Mouse (Mus musculus) neural tube, embryonic 12.5 days (tissue): ENCODE measurements at regions not wholly inside any gene's neighbourhood (a gene's known extent, or its start where the extent isn't known, plus 50 kb on each side); places are given as distances from the start of the nearest gene placed in this dataset.

Experiments used
- ATAC-seq: fragments of 200-750 bp; cut with Nextera tagmentation; 2 replicates; pipeline ENCODE4 v1.8.0; 2017; ENCODE audit warnings: low read depth, mild to moderate bottlenecking, moderate TSS enrichment, moderate library complexity; ENCODE audit not compliant: low FRiP score
- H3K27ac ChIP-seq: fragments of 300-500 bp; sonication (generic); 2 replicates; pipeline ENCODE4 v1.5.1; 2016
- H3K27me3 ChIP-seq: fragments of 300-500 bp; sonication (generic); replicated peaks from 2 replicates; pipeline ENCODE4 v1.6.1; 2016; ENCODE audit warnings: mild to moderate bottlenecking
- H3K36me3 ChIP-seq: fragments of 300-500 bp; sonication (generic); 2 replicates; pipeline ENCODE4 v1.6.1; 2016; ENCODE audit warnings: mild to moderate bottlenecking
- H3K4me1 ChIP-seq: fragments of 300-500 bp; sonication (generic); 2 replicates; pipeline ENCODE4 v1.6.1; 2016
- H3K4me2 ChIP-seq: fragments of 300-500 bp; sonication (generic); replicated peaks from 2 replicates; pipeline ENCODE4 v1.6.1; 2016; ENCODE audit warnings: mild to moderate bottlenecking
- H3K4me3 ChIP-seq: fragments of 300-500 bp; sonication (generic); 2 replicates; pipeline ENCODE4 v1.5.1; 2016
- H3K9ac ChIP-seq: fragments of 300-500 bp; sonication (generic); 2 replicates; pipeline ENCODE4 v1.6.1; 2016; ENCODE audit warnings: mild to moderate bottlenecking
- H3K9me3 ChIP-seq: fragments of 300-500 bp; sonication (generic); 2 replicates; pipeline ENCODE4 v1.6.1; 2016; ENCODE audit warnings: mild to moderate bottlenecking
- WGBS: fragments of 180-500 bp; shearing (Covaris S2); methylation state at CpG from one replicate; pipeline ENCODE4 v1.1.7; 2016; 5-methylcytosine and 5-hydroxymethylcytosine counted together

- no peak for ATAC-seq
- no peak overlapping the region for H3K4me2 ChIP-seq
Observed at GRCm38 (mm10) chr13:64007688-64008087, 81.3 kb downstream of the Hsd17b3 start.

GRCm38 (mm10) chr13:64002945-64003459 is 86.0 kb downstream of the Hsd17b3 start:
- Histone ChIP-seq H3K4me3 (no peak overlapping the region), H3K4me1 (peaks cover 11% of the 10 kb centered on the region), H3K27me3 (no peaks in the 10 kb centered on the region), H3K27ac (no peak overlapping the region), H3K9ac (no peak overlapping the region), H3K9me3 (no peaks in the 10 kb centered on the region), H3K4me2 (0 out of 2 replicates have a peak overlapping the region, but pooled peaks have one; percentile 13), H3K36me3 (no peaks in the 10 kb centered on the region)
- peak; percentile 80 for ATAC-seq
- WGBS = 2% methylated on average over 6 of the region's 6 CpGs

More at GRCm38 (mm10) chr13:64007688-64008087, 81.3 kb downstream of the Hsd17b3 start:
- H3K4me1 ChIP-seq = peaks cover 6% of the 10 kb centered on the region
- no peaks in the 10 kb centered on the region for H3K36me3 ChIP-seq
- WGBS = 83% methylated on average over 2 of the region's 2 CpGs
- no peak overlapping the region for H3K27ac ChIP-seq
- H3K9me3 ChIP-seq = no peaks in the 10 kb centered on the region
- no peaks in the 10 kb centered on the region for H3K27me3 ChIP-seq
- H3K4me3 ChIP-seq = no peak overlapping the region
- no peak overlapping the region for H3K9ac ChIP-seq

DNA sequence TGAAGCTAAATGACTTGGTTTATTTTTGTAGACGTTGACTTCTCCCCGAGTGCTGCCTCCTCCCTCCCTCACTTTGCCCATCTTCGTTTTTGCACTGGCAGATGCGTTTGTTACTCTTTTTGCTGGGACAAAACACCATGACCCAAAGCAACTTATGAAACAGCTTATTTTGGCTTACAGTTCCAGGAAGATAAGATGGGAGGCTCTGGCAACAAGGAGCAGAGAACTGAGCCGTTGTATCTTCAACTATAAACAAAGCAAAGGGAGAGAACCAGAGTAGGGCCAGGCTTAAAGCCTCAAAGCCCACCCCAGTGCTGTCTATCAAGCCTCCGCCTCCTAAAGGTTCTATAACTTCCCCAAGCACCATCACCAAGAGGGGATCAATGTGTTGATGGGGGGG is 88.7 kb downstream of the Hsd17b3 start:
- no peaks in the 10 kb centered on the region for H3K27me3 ChIP-seq
- no peak for ATAC-seq

DNA sequence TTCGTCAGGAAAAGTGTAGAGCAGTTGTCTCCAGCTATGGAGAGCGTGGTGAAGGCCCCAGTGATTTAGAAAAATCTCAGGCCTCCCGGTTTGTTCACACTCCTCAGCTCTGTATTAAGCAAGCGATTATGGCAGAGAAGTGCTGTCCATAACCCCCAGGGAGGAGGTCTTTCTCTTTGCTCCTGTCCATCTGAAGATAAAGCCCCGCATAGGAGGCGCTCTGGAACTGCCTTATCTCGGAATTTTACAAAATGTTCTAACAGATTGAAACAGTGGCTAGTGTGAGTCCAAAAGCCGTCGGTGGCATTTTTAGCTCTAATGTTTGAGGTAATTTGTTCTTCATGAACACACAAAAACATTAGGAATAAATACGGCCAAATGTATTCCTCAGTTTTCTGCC is 90.4 kb downstream of the Hsd17b3 start:
- H3K4me1 ChIP-seq = peaks cover 11% of the 10 kb centered on the region
- H3K27ac ChIP-seq = no peak overlapping the region
- no peaks in the 10 kb centered on the region for H3K27me3 ChIP-seq
- no peak overlapping the region for H3K9ac ChIP-seq
- H3K4me2 ChIP-seq = no peak overlapping the region
- H3K4me3 ChIP-seq = no peak overlapping the region
- H3K9me3 ChIP-seq = no peaks in the 10 kb centered on the region
- no peaks in the 10 kb centered on the region for H3K36me3 ChIP-seq
- no peak for ATAC-seq
- 60% methylated on average over 10 of the region's 10 CpGs for WGBS

More for the DNA sequence above, 88.7 kb downstream of the Hsd17b3 start:
- Histone ChIP-seq H3K4me2 (no peak overlapping the region), H3K4me1 (peaks cover 11% of the 10 kb centered on the region), H3K9me3 (no peaks in the 10 kb centered on the region), H3K36me3 (no peaks in the 10 kb centered on the region), H3K27ac (no peak overlapping the region), H3K4me3 (no peak overlapping the region), H3K9ac (no peak overlapping the region)
- WGBS = 80% methylated on average over 6 of the region's 6 CpGs

DNA sequence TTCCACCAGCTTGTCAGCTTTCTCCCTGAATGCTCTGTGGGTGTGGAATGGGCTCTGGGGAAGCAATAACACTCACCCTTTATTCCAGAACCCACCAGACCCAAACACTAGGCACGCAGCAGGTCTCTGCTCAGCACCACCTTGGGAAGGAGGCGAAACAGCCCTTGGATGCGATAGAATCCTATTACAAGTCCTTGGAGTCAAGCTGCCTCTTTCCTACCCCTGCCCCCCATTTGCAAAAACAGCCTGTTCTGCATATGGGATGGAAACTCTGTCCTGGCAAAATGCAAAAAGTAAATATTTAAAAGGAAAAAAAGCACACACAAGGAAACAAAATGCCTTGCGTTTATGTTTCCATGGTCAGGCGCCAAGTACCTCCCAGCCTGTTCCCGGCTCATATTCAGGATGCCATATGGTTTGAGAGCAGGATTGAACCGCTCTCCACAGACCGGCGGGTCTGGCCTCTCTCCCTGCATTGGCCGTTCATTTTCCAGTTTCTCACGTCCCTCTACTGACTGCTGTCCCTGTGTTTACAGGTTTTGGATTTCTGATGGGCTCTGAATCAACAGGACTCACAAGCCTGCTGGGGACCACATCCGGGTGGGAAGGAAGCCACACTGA is 95.1 kb downstream of the Hsd17b3 start:
- H3K27ac ChIP-seq = no peak overlapping the region
- H3K4me2 ChIP-seq = no peak overlapping the region

GRCm38 (mm10) chr13:63992989-63993388 is 96.0 kb downstream of the Hsd17b3 start:
- Histone ChIP-seq H3K4me2 (no peak overlapping the region), H3K27ac (no peak overlapping the region), H3K27me3 (no peaks in the 10 kb centered on the region), H3K9me3 (no peaks in the 10 kb centered on the region), H3K9ac (no peak overlapping the region), H3K4me1 (peaks cover 8% of the 10 kb centered on the region), H3K4me3 (no peak overlapping the region), H3K36me3 (no peaks in the 10 kb centered on the region)
- no peak for ATAC-seq
- 83% methylated on average over 1 of the region's 1 CpGs for WGBS

More for the DNA sequence above, 95.1 kb downstream of the Hsd17b3 start:
- ATAC-seq = no peak
- H3K36me3 ChIP-seq = no peaks in the 10 kb centered on the region
- H3K9ac ChIP-seq = no peak overlapping the region
- H3K9me3 ChIP-seq = no peaks in the 10 kb centered on the region
- 86% methylated on average over 12 of the region's 12 CpGs for WGBS
- H3K4me1 ChIP-seq = peaks cover 8% of the 10 kb centered on the region
- H3K4me3 ChIP-seq = no peak overlapping the region
- H3K27me3 ChIP-seq = no peaks in the 10 kb centered on the region

- no peak overlapping the region for H3K27ac ChIP-seq
- H3K9ac ChIP-seq = no peak overlapping the region
- H3K36me3 ChIP-seq = no peaks in the 10 kb centered on the region
- H3K27me3 ChIP-seq = no peaks in the 10 kb centered on the region
- 15% methylated on average over 8 of the region's 8 CpGs for WGBS
- peak overlapping the region; percentile 39 for H3K4me2 ChIP-seq
- peaks cover 12% of the 10 kb centered on the region for H3K4me1 ChIP-seq
- no peaks in the 10 kb centered on the region for H3K9me3 ChIP-seq
- 0 out of 2 replicates have a peak, but pooled peaks have one; percentile 37 for ATAC-seq
- no peak overlapping the region for H3K4me3 ChIP-seq
Observed at GRCm38 (mm10) chr13:63990480-63990958, 98.5 kb downstream of the Hsd17b3 start.

- H3K4me3 ChIP-seq = no peak overlapping the region
- H3K4me1 ChIP-seq = peaks cover 12% of the 10 kb centered on the region
- no peak overlapping the region for H3K4me2 ChIP-seq
- 65% methylated on average over 2 of the region's 2 CpGs for WGBS
- no peak for ATAC-seq
- H3K36me3 ChIP-seq = no peaks in the 10 kb centered on the region
- H3K9me3 ChIP-seq = no peaks in the 10 kb centered on the region
- no peaks in the 10 kb centered on the region for H3K27me3 ChIP-seq
- H3K27ac ChIP-seq = no peak overlapping the region
- H3K9ac ChIP-seq = no peak overlapping the region
Observed at GRCm38 (mm10) chr13:63989769-63990168, 99.3 kb downstream of the Hsd17b3 start.

- Histone ChIP-seq H3K9me3 (no peaks in the 10 kb centered on the region), H3K4me1 (peaks cover 12% of the 10 kb centered on the region), H3K4me3 (no peak overlapping the region), H3K36me3 (no peaks in the 10 kb centered on the region), H3K4me2 (no peak overlapping the region), H3K9ac (no peak overlapping the region), H3K27ac (no peak overlapping the region), H3K27me3 (no peaks in the 10 kb centered on the region)
- 85% methylated on average over 4 of the region's 4 CpGs for WGBS
- ATAC-seq = no peak
Observed at GRCm38 (mm10) chr13:63988263-63988662, 100.8 kb downstream of the Hsd17b3 start.

GRCm38 (mm10) chr13:63986681-63987080 is 102.3 kb downstream of the Hsd17b3 start:
- no peak for ATAC-seq
- Histone ChIP-seq H3K4me1 (peaks cover 12% of the 10 kb centered on the region), H3K9ac (no peak overlapping the region), H3K27ac (no peak overlapping the region), H3K9me3 (no peaks in the 10 kb centered on the region), H3K4me3 (no peak overlapping the region), H3K36me3 (no peaks in the 10 kb centered on the region), H3K27me3 (no peaks in the 10 kb centered on the region), H3K4me2 (no peak overlapping the region)
- WGBS = 92% methylated on average over 5 of the region's 5 CpGs

DNA sequence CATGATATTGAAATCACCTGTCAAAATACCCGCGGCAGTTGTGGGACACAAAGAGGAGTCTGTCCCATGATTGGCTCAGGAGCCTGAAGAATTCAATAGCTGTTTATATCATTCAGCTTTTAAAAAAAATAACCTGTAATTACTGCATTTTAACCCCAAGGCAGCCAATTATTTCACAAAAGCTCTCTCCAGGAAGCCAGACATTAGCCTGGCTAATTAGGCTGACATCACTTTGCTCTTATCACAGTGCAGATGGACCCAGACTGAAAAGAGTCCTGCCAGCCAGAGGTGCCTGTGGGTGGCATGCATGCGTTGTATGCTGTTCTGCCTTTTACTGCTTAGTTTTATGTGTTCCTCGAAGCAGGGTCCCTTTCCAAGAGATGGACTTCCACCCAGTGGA is 103.4 kb downstream of the Hsd17b3 start:
- H3K36me3 ChIP-seq = no peaks in the 10 kb centered on the region
- H3K4me2 ChIP-seq = no peak overlapping the region
- H3K4me3 ChIP-seq = no peak overlapping the region
- peak; percentile 70 for ATAC-seq
- peaks cover 12% of the 10 kb centered on the region for H3K4me1 ChIP-seq
- WGBS = 3% methylated on average over 4 of the region's 4 CpGs
- H3K27me3 ChIP-seq = no peaks in the 10 kb centered on the region
- no peak overlapping the region for H3K9ac ChIP-seq
- H3K27ac ChIP-seq = no peak overlapping the region
- no peaks in the 10 kb centered on the region for H3K9me3 ChIP-seq

DNA sequence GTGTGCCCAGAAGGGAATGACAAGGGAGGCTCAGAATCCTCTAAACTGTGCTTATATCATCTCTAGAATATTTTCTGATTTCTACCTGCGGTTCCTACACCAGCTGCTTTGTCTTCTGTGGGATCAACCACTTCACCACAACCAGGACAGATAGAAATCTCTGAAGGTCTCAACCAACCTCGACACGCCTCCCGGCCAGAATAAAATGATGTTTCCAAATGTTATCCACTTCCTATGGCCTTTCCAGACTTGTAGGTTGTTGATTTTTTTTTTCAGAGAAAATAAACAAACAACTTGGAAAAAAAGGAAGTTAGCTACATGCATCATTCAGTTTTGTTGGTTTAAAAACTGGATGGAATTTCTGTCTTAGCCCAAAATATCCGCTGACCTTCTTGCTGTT is 103.9 kb downstream of the Hsd17b3 start:
- H3K36me3 ChIP-seq = no peaks in the 10 kb centered on the region
- H3K27ac ChIP-seq = no peak overlapping the region
- H3K4me1 ChIP-seq = peaks cover 14% of the 10 kb centered on the region
- no peak overlapping the region for H3K9ac ChIP-seq
- H3K27me3 ChIP-seq = no peaks in the 10 kb centered on the region
- H3K4me2 ChIP-seq = no peak overlapping the region
- WGBS = 76% methylated on average over 5 of the region's 5 CpGs
- no peaks in the 10 kb centered on the region for H3K9me3 ChIP-seq
- no peak for ATAC-seq
- no peak overlapping the region for H3K4me3 ChIP-seq
